Mouse (Mus musculus) embryonic facial prominence, embryonic 14.5 days (tissue): ENCODE results near the gene Gpd1l. TPM values are rescaled to one million over a fixed set of nuclear protein-coding genes. Genes with fewer than 3 reads are reported as not detected.

Experiments used
- ATAC-seq: fragments of 200-750 bp; cut with Nextera tagmentation; 2 replicates; pipeline ENCODE4 v1.8.0; 2017; ENCODE audit warnings: low read depth, moderate number of reproducible peaks, moderate TSS enrichment
- DNase-seq: peaks from one replicate; pipeline ENCODE4 v3.0.0-alpha.2; 2015; ENCODE audit warnings: low spot score
- H3K27ac ChIP-seq: fragments of 300-500 bp; sonication (generic); replicated peaks from 2 replicates; pipeline ENCODE4 v1.5.1; 2014; ENCODE audit warnings: low read depth, mild to moderate bottlenecking, low read length, moderate library complexity
- H3K27me3 ChIP-seq: fragments of 300-500 bp; sonication (generic); replicated peaks from 2 replicates; pipeline ENCODE4 v1.6.1; 2014; ENCODE audit warnings: low read length; ENCODE audit not compliant: control insufficient read depth, insufficient read depth
- H3K36me3 ChIP-seq: fragments of 300-500 bp; sonication (generic); 2 replicates; pipeline ENCODE4 v1.6.1; 2014; ENCODE audit warnings: low read length, mixed read lengths; ENCODE audit not compliant: control insufficient read depth, insufficient read depth
- H3K4me1 ChIP-seq: fragments of 300-500 bp; sonication (generic); 2 replicates; pipeline ENCODE4 v1.6.1; 2014; ENCODE audit warnings: antibody characterized with exemption, low read length; ENCODE audit not compliant: control insufficient read depth, insufficient read depth
- H3K4me2 ChIP-seq: fragments of 300-500 bp; sonication (generic); 2 replicates; pipeline ENCODE4 v1.6.1; 2014; ENCODE audit warnings: low read depth, mild to moderate bottlenecking, low read length, moderate library complexity, mixed read lengths
- H3K4me3 ChIP-seq: fragments of 300-500 bp; sonication (generic); 2 replicates; pipeline ENCODE4 v1.5.1; 2014; ENCODE audit warnings: low read depth, mild to moderate bottlenecking, low read length
- H3K9ac ChIP-seq: fragments of 300-500 bp; sonication (generic); 2 replicates; pipeline ENCODE4 v1.6.1; 2014; ENCODE audit warnings: low read depth, mild to moderate bottlenecking, low read length, moderate library complexity, mixed read lengths
- H3K9me3 ChIP-seq: fragments of 300-500 bp; sonication (generic); 2 replicates; pipeline ENCODE4 v1.6.1; 2016; ENCODE audit warnings: low read length; ENCODE audit not compliant: control insufficient read depth
- WGBS: fragments of 180-500 bp; shearing (Covaris S2); extraction: QIAGEN DNeasy Blood & Tissue Kit; methylation state at CpG from one replicate; pipeline ENCODE4 v1.1.7; 2014; 5-methylcytosine and 5-hydroxymethylcytosine counted together
- polyA plus RNA-seq: library from polyadenylated mRNA; unstranded; fragments of >200 nt; fragmentation: Nextera tagmentation; extraction: Ambion mirVana; gene quantifications from 2 replicates; pipeline ENCODE4 v1.2.1, GENCODE M21; 2014

Gpd1l gene
- polyA plus RNA-seq, 1 experiment from 2014 or later = 10.3 TPM

GRCm38 (mm10) chr9:114934231-114934630 lies 444 bp upstream of the Gpd1l start:
- peak overlapping the region; percentile 28; the same call in 1 of the 2 replicates for H3K27ac ChIP-seq
- H3K4me2 ChIP-seq = peak overlapping the region; percentile 92
- H3K4me3 ChIP-seq = peak overlapping the region; percentile 78
- no peaks in the 10 kb centered on the region for H3K27me3 ChIP-seq
- no peaks in the 10 kb centered on the region for H3K36me3 ChIP-seq
- DNase-seq = no peak
- ATAC-seq = no peak
- H3K9me3 ChIP-seq = no peaks in the 10 kb centered on the region
- peaks cover 11% of the 10 kb centered on the region for H3K4me1 ChIP-seq
- WGBS = 58% methylated on average over 11 of the region's 11 CpGs
- 0 out of 2 replicates have a peak overlapping the region, but pooled peaks have one; percentile 70 for H3K9ac ChIP-seq

- Histone ChIP-seq H3K27me3 (no peaks in the 10 kb centered on the region), H3K4me2 (peak overlapping the region; percentile 92), H3K9me3 (no peaks in the 10 kb centered on the region), H3K4me3 (peak overlapping the region; percentile 78), H3K27ac (peak overlapping the region; percentile 28), H3K36me3 (no peaks in the 10 kb centered on the region), H3K9ac (peak overlapping the region; percentile 70), H3K4me1 (peaks cover 11% of the 10 kb centered on the region)
- ATAC-seq (peak; percentile 10; the same call in 1 of the 2 replicates), DNase-seq (peak; percentile 12)
- WGBS = under 1% methylated on average over 39 of the region's 50 CpGs
These were observed 607 bp downstream of the Gpd1l start for GRCm38 (mm10) chr9:114933037-114933722.

GRCm38 (mm10) chr9:114932607-114933006 lies 1.2 kb downstream of the Gpd1l start:
- no peak for DNase-seq
- no peaks in the 10 kb centered on the region for H3K27me3 ChIP-seq
- 20% methylated on average over 13 of the region's 13 CpGs for WGBS
- peak overlapping the region; percentile 92 for H3K4me2 ChIP-seq
- no peaks in the 10 kb centered on the region for H3K36me3 ChIP-seq
- no peak for ATAC-seq
- H3K27ac ChIP-seq = no peak overlapping the region
- peak overlapping the region; percentile 78 for H3K4me3 ChIP-seq
- peaks cover 11% of the 10 kb centered on the region for H3K4me1 ChIP-seq
- H3K9ac ChIP-seq = peak overlapping the region; percentile 70; the same call in 1 of the 2 replicates
- no peaks in the 10 kb centered on the region for H3K9me3 ChIP-seq

GRCm38 (mm10) chr9:114930464-114931090 lies 3.2 kb downstream of the Gpd1l start:
- no peaks in the 10 kb centered on the region for H3K36me3 ChIP-seq
- no peak for ATAC-seq
- H3K27ac ChIP-seq = no peak overlapping the region
- no peaks in the 10 kb centered on the region for H3K27me3 ChIP-seq
- no peak overlapping the region for H3K9ac ChIP-seq
- no peak overlapping the region for H3K4me2 ChIP-seq
- 78% methylated on average over 9 of the region's 9 CpGs for WGBS
- H3K9me3 ChIP-seq = no peaks in the 10 kb centered on the region
- peak; percentile 27 for DNase-seq
- no peak overlapping the region for H3K4me3 ChIP-seq
- peaks cover 11% of the 10 kb centered on the region for H3K4me1 ChIP-seq

GRCm38 (mm10) chr9:114925571-114925970 lies 8.2 kb downstream of the Gpd1l start:
- H3K4me3 ChIP-seq = no peak overlapping the region
- H3K9me3 ChIP-seq = no peaks in the 10 kb centered on the region
- H3K36me3 ChIP-seq = no peaks in the 10 kb centered on the region
- H3K4me2 ChIP-seq = no peak overlapping the region
- ATAC-seq (no peak), DNase-seq (no peak)
- WGBS = 81% methylated on average over 5 of the region's 5 CpGs
- H3K9ac ChIP-seq = no peak overlapping the region
- no peaks in the 10 kb centered on the region for H3K27me3 ChIP-seq
- H3K27ac ChIP-seq = no peak overlapping the region
- H3K4me1 ChIP-seq = no peaks in the 10 kb centered on the region; the same call in 1 of the 2 replicates

- Histone ChIP-seq H3K4me1 (no peaks in the 10 kb centered on the region; the same call in 1 of the 2 replicates), H3K9ac (0 out of 2 replicates have a peak overlapping the region, but pooled peaks have one; percentile 8), H3K4me2 (no peak overlapping the region), H3K36me3 (no peaks in the 10 kb centered on the region), H3K9me3 (no peaks in the 10 kb centered on the region), H3K27ac (no peak overlapping the region), H3K4me3 (no peak overlapping the region), H3K27me3 (no peaks in the 10 kb centered on the region)
- ATAC-seq = no peak
- 71% methylated on average over 10 of the region's 10 CpGs for WGBS
- no peak for DNase-seq
These were observed 8.7 kb downstream of the Gpd1l start for GRCm38 (mm10) chr9:114925039-114925438.

GRCm38 (mm10) chr9:114924511-114924910 lies 9.3 kb downstream of the Gpd1l start:
- Histone ChIP-seq H3K4me1 (no peaks in the 10 kb centered on the region; the same call in 1 of the 2 replicates), H3K36me3 (no peaks in the 10 kb centered on the region), H3K4me3 (no peak overlapping the region), H3K4me2 (no peak overlapping the region), H3K9ac (no peak overlapping the region), H3K9me3 (no peaks in the 10 kb centered on the region), H3K27me3 (no peaks in the 10 kb centered on the region), H3K27ac (no peak overlapping the region)
- ATAC-seq (no peak), DNase-seq (no peak)
- 42% methylated on average over 5 of the region's 5 CpGs for WGBS

- no peaks in the 10 kb centered on the region; the same call in 1 of the 2 replicates for H3K4me1 ChIP-seq
- H3K9ac ChIP-seq = no peak overlapping the region
- H3K4me2 ChIP-seq = no peak overlapping the region
- no peaks in the 10 kb centered on the region for H3K27me3 ChIP-seq
- no peak overlapping the region for H3K4me3 ChIP-seq
- DNase-seq (no peak), ATAC-seq (no peak)
- 58% methylated on average over 5 of the region's 5 CpGs for WGBS
- no peaks in the 10 kb centered on the region for H3K36me3 ChIP-seq
- H3K9me3 ChIP-seq = no peaks in the 10 kb centered on the region
- H3K27ac ChIP-seq = no peak overlapping the region
These were observed 11.6 kb downstream of the Gpd1l start for GRCm38 (mm10) chr9:114922209-114922608.
